Mouse (Mus musculus): ENCODE measurements around the gene Tlcd2. TPM values are rescaled to one million over a fixed set of nuclear protein-coding genes. Genes with fewer than 3 reads are reported as not detected.

The Tlcd2 gene
- total and polyA plus RNA-seq, 3 experiments, result 7.6 to 22.2 (median 9.7) TPM

GRCm38 (mm10) chr11:75519834-75520633 lies 58.5 kb downstream of the Tlcd2 start:
- no peak for DNase-seq

Small RNA genes within 50 kb of the gene (microRNA-seq; reads per million reads assigned to microRNA genes)
- gene Mir22, result 13,317 to 58,964 reads per million in 2 experiments

Other genes starting within 250 kb of the Tlcd2 start
- gene Rpa1, start 113.4 kb upstream of the Tlcd2 start, total RNA-seq (2021), result 10 to 100 TPM; 35.6 to 54.9 TPM
- gene Rpa1, start 113.4 kb upstream of the Tlcd2 start, polyA plus RNA-seq (2012; rRNA removed), result 11.8 and 16.4 TPM in 2 replicates
- 10 to 100 TPM in 1 of 2 experiments, 1 to 10 TPM in 1; 5.2 to 12.5 TPM for gene Smyd4, start 113.3 kb upstream of the Tlcd2 start, total RNA-seq (2021)
- gene Smyd4, start 113.3 kb upstream of the Tlcd2 start, polyA plus RNA-seq (2012; rRNA removed), result 6.3 and 6.8 TPM in 2 replicates
- 10 to 100 TPM; 21.4 to 31.3 TPM for gene Serpinf1, start 39.0 kb upstream of the Tlcd2 start, total RNA-seq (2021)
- gene Serpinf1, start 39.0 kb upstream of the Tlcd2 start, polyA plus RNA-seq (2012; rRNA removed), result 43.7 and 74.1 TPM in 2 replicates
- 1 to 10 TPM in 1 of 2 experiments, not detected in 1; 2.6 TPM for gene Serpinf2, start 22.1 kb upstream of the Tlcd2 start, total RNA-seq (2021)
- gene Serpinf2, start 22.1 kb upstream of the Tlcd2 start, polyA plus RNA-seq (2012; rRNA removed), result 0.09 and 1.2 TPM in 2 replicates
- gene Wdr81, start 7.0 kb upstream of the Tlcd2 start, total RNA-seq (2021), result 10 to 100 TPM; 15.5 to 15.6 TPM
- 28.2 and 34.1 TPM in 2 replicates for gene Wdr81, start 7.0 kb upstream of the Tlcd2 start, polyA plus RNA-seq (2012; rRNA removed)
- gene Prpf8, start 25.1 kb downstream of the Tlcd2 start, total RNA-seq (2021), result 100 to 1,000 TPM; 132 to 162 TPM
- gene Prpf8, start 25.1 kb downstream of the Tlcd2 start, polyA plus RNA-seq (2012; rRNA removed), result 43.2 and 58.6 TPM in 2 replicates
- gene Rilp, start 48.4 kb downstream of the Tlcd2 start, total RNA-seq (2021), result 10 to 100 TPM; 12.1 to 13.2 TPM
- 8.8 and 10.0 TPM in 2 replicates for gene Rilp, start 48.4 kb downstream of the Tlcd2 start, polyA plus RNA-seq (2012; rRNA removed)
- 1 to 10 TPM; 7.5 to 7.8 TPM for gene Scarf1, start 51.8 kb downstream of the Tlcd2 start, total RNA-seq (2021)
- 27.4 and 33.5 TPM in 2 replicates for gene Scarf1, start 51.8 kb downstream of the Tlcd2 start, polyA plus RNA-seq (2012; rRNA removed)
- gene Slc43a2, start 70.0 kb downstream of the Tlcd2 start, total RNA-seq (2021), result 10 to 100 TPM; 21.2 to 38.3 TPM
- gene Slc43a2, start 70.0 kb downstream of the Tlcd2 start, polyA plus RNA-seq (2012; rRNA removed), result 28.2 and 28.7 TPM in 2 replicates
- gene Pitpna, start 126.4 kb downstream of the Tlcd2 start, total RNA-seq (2021), result 100 to 1,000 TPM; 185 to 186 TPM
- gene Pitpna, start 126.4 kb downstream of the Tlcd2 start, polyA plus RNA-seq (2012; rRNA removed), result 42.6 and 97.6 TPM in 2 replicates
- 10 to 100 TPM; 32.9 to 42.3 TPM for gene Inpp5k, start 169.3 kb downstream of the Tlcd2 start, total RNA-seq (2021)
- gene Inpp5k, start 169.3 kb downstream of the Tlcd2 start, polyA plus RNA-seq (2012; rRNA removed), result 38.0 and 50.0 TPM in 2 replicates
- gene Myo1c, start 188.8 kb downstream of the Tlcd2 start, total RNA-seq (2021), result 100 to 1,000 TPM; 136 to 174 TPM
- 74.7 and 101 TPM in 2 replicates for gene Myo1c, start 188.8 kb downstream of the Tlcd2 start, polyA plus RNA-seq (2012; rRNA removed)
- 100 to 1,000 TPM; 105 to 110 TPM for gene Crk, start 217.5 kb downstream of the Tlcd2 start, total RNA-seq (2021)
- gene Crk, start 217.5 kb downstream of the Tlcd2 start, polyA plus RNA-seq (2012; rRNA removed), result 201 and 233 TPM in 2 replicates

Measured in adrenal gland, adult 2 months (tissue).